Mouse (Mus musculus): ENCODE measurements around the gene Slc1a3. TPM values are rescaled to one million over a fixed set of nuclear protein-coding genes. Genes with fewer than 3 reads are reported as not detected.
A peak's percentile ranks its signal among the peaks of the same experiment; 100 is the strongest.

The Slc1a3 gene
- polyA plus RNA-seq, 1 experiment from 2014 or later: 227 TPM

- Histone ChIP-seq H3K4me3 (no peak overlapping the region), H3K9ac (no peak overlapping the region), H3K9me3 (no peaks in the 10 kb centered on the region), H3K4me2 (no peak overlapping the region), H3K27ac (replicated peaks) (no peak overlapping the region), H3K36me3 (no peaks in the 10 kb centered on the region), H3K27me3 (peaks cover 5% of the 10 kb centered on the region; the same call in 1 of the 2 replicates), H3K4me1 (replicated peaks) (peaks cover 14% of the 10 kb centered on the region)
- ATAC-seq (ENCODE audit: low FRiP score, low read depth): no peak
Measured at GRCm38 (mm10) chr15:8623879-8624278, 86.7 kb downstream of the Slc1a3 start.

- H3K27me3 ChIP-seq: no peaks in the 10 kb centered on the region
- no peak for ATAC-seq (ENCODE audit: low FRiP score, low read depth)
- WGBS: 79% methylated on average over 18 of the region's 18 CpGs
- 0 out of 2 replicates have a peak, but pooled peaks cover 3% of the 10 kb centered on the region for H3K4me1 ChIP-seq (replicated peaks)
- H3K27ac ChIP-seq (replicated peaks): no peak overlapping the region
- H3K9ac ChIP-seq: no peak overlapping the region
- H3K4me3 ChIP-seq: no peak overlapping the region
- no peaks in the 10 kb centered on the region for H3K36me3 ChIP-seq
- H3K4me2 ChIP-seq: no peak overlapping the region
- H3K9me3 ChIP-seq: no peaks in the 10 kb centered on the region
Measured at GRCm38 (mm10) chr15:8619479-8620026, 91.0 kb downstream of the Slc1a3 start.

GRCm38 (mm10) chr15:8616290-8616689 is 94.3 kb downstream of the Slc1a3 start:
- no peak for ATAC-seq (ENCODE audit: low FRiP score, low read depth)
- Histone ChIP-seq H3K9me3 (no peaks in the 10 kb centered on the region), H3K27ac (replicated peaks) (no peak overlapping the region), H3K4me1 (replicated peaks) (0 out of 2 replicates have a peak, but pooled peaks cover 3% of the 10 kb centered on the region), H3K36me3 (no peaks in the 10 kb centered on the region), H3K27me3 (no peaks in the 10 kb centered on the region), H3K4me2 (no peak overlapping the region), H3K4me3 (no peak overlapping the region), H3K9ac (no peak overlapping the region)
- 84% methylated on average over 12 of the region's 12 CpGs for WGBS

- no peak overlapping the region for H3K27ac ChIP-seq (replicated peaks)
- no peak overlapping the region for H3K4me3 ChIP-seq
- H3K4me2 ChIP-seq: no peak overlapping the region
- no peaks in the 10 kb centered on the region for H3K9me3 ChIP-seq
- no peak for ATAC-seq (ENCODE audit: low FRiP score, low read depth)
- 71% methylated on average over 11 of the region's 11 CpGs for WGBS
- no peaks in the 10 kb centered on the region for H3K36me3 ChIP-seq
- no peaks in the 10 kb centered on the region for H3K27me3 ChIP-seq
- 0 out of 2 replicates have a peak, but pooled peaks cover 3% of the 10 kb centered on the region for H3K4me1 ChIP-seq (replicated peaks)
- no peak overlapping the region for H3K9ac ChIP-seq
Measured at GRCm38 (mm10) chr15:8615511-8616224, 94.9 kb downstream of the Slc1a3 start.

- no peaks in the 10 kb centered on the region for H3K9me3 ChIP-seq
- ATAC-seq (ENCODE audit: low FRiP score, low read depth): no peak
- no peak overlapping the region for H3K27ac ChIP-seq (replicated peaks)
- 82% methylated on average over 5 of the region's 5 CpGs for WGBS
- H3K4me1 ChIP-seq (replicated peaks): 0 out of 2 replicates have a peak, but pooled peaks cover 3% of the 10 kb centered on the region
- no peaks in the 10 kb centered on the region for H3K36me3 ChIP-seq
- no peaks in the 10 kb centered on the region for H3K27me3 ChIP-seq
- H3K4me3 ChIP-seq: no peak overlapping the region
- no peak overlapping the region for H3K4me2 ChIP-seq
- no peak overlapping the region for H3K9ac ChIP-seq
Measured at GRCm38 (mm10) chr15:8614701-8615100, 95.9 kb downstream of the Slc1a3 start.

GRCm38 (mm10) chr15:8605538-8606188 is 104.9 kb downstream of the Slc1a3 start:
- Histone ChIP-seq H3K27ac (replicated peaks) (no peak overlapping the region), H3K9ac (no peak overlapping the region), H3K9me3 (no peaks in the 10 kb centered on the region), H3K36me3 (no peaks in the 10 kb centered on the region), H3K4me3 (no peak overlapping the region), H3K27me3 (no peaks in the 10 kb centered on the region), H3K4me2 (no peak overlapping the region), H3K4me1 (replicated peaks) (no peaks in the 10 kb centered on the region)
- WGBS: 61% methylated on average over 6 of the region's 6 CpGs
- ATAC-seq (ENCODE audit: low FRiP score, low read depth): peak; percentile 38; the same call in 1 of the 2 replicates

GRCm38 (mm10) chr15:8602362-8602761 is 108.2 kb downstream of the Slc1a3 start:
- Histone ChIP-seq H3K9me3 (no peaks in the 10 kb centered on the region), H3K4me2 (no peak overlapping the region), H3K9ac (no peak overlapping the region), H3K36me3 (no peaks in the 10 kb centered on the region), H3K27ac (replicated peaks) (no peak overlapping the region), H3K4me1 (replicated peaks) (no peaks in the 10 kb centered on the region), H3K27me3 (no peaks in the 10 kb centered on the region), H3K4me3 (no peak overlapping the region)
- ATAC-seq (ENCODE audit: low FRiP score, low read depth): no peak
- 84% methylated on average over 6 of the region's 6 CpGs for WGBS

- H3K9me3 ChIP-seq: no peaks in the 10 kb centered on the region
- no peaks in the 10 kb centered on the region for H3K27me3 ChIP-seq
- no peak overlapping the region for H3K4me2 ChIP-seq
- no peak overlapping the region for H3K4me3 ChIP-seq
- H3K36me3 ChIP-seq: no peaks in the 10 kb centered on the region
- no peak overlapping the region for H3K9ac ChIP-seq
- 70% methylated on average over 13 of the region's 13 CpGs for WGBS
- ATAC-seq (ENCODE audit: low FRiP score, low read depth): peak; percentile 51; the same call in 1 of the 2 replicates
- H3K27ac ChIP-seq (replicated peaks): no peak overlapping the region
- no peaks in the 10 kb centered on the region for H3K4me1 ChIP-seq (replicated peaks)
Measured at GRCm38 (mm10) chr15:8601312-8602146, 109.0 kb downstream of the Slc1a3 start.

- no peak overlapping the region for H3K27ac ChIP-seq (replicated peaks)
Measured at GRCm38 (mm10) chr15:8596375-8596900, 114.1 kb downstream of the Slc1a3 start.

GRCm38 (mm10) chr15:8595226-8595625 is 115.3 kb downstream of the Slc1a3 start:
- Histone ChIP-seq H3K4me1 (replicated peaks) (no peaks in the 10 kb centered on the region), H3K4me3 (no peak overlapping the region), H3K4me2 (no peak overlapping the region), H3K27ac (replicated peaks) (no peak overlapping the region), H3K27me3 (no peaks in the 10 kb centered on the region), H3K9ac (no peak overlapping the region), H3K36me3 (no peaks in the 10 kb centered on the region), H3K9me3 (no peaks in the 10 kb centered on the region)
- WGBS: 84% methylated on average over 12 of the region's 12 CpGs
- ATAC-seq (ENCODE audit: low FRiP score, low read depth): no peak

More at GRCm38 (mm10) chr15:8596375-8596900, 114.1 kb downstream of the Slc1a3 start:
- Histone ChIP-seq H3K36me3 (no peaks in the 10 kb centered on the region), H3K9ac (no peak overlapping the region), H3K9me3 (no peaks in the 10 kb centered on the region), H3K4me3 (no peak overlapping the region), H3K4me1 (replicated peaks) (no peaks in the 10 kb centered on the region), H3K27me3 (no peaks in the 10 kb centered on the region), H3K4me2 (no peak overlapping the region)
- no peak for ATAC-seq (ENCODE audit: low FRiP score, low read depth)
- WGBS: 87% methylated on average over 8 of the region's 8 CpGs

GRCm38 (mm10) chr15:8589503-8590116 is 121.0 kb downstream of the Slc1a3 start:
- no peaks in the 10 kb centered on the region for H3K27me3 ChIP-seq
- peaks cover 4% of the 10 kb centered on the region; the same call in 1 of the 2 replicates for H3K4me1 ChIP-seq (replicated peaks)
- H3K36me3 ChIP-seq: no peaks in the 10 kb centered on the region
- H3K9ac ChIP-seq: no peak overlapping the region
- H3K4me2 ChIP-seq: peak overlapping the region; percentile 7; the same call in 1 of the 2 replicates
- H3K9me3 ChIP-seq: no peaks in the 10 kb centered on the region
- no peak overlapping the region for H3K4me3 ChIP-seq
- peak; percentile 59; the same call in 1 of the 2 replicates for ATAC-seq (ENCODE audit: low FRiP score, low read depth)
- WGBS: 22% methylated on average over 11 of the region's 11 CpGs
- H3K27ac ChIP-seq (replicated peaks): no peak overlapping the region
